Mouse (Mus musculus): ENCODE data around the gene Arap1. TPM values are rescaled to one million over a fixed set of nuclear protein-coding genes. Genes with fewer than 3 reads are reported as not detected.

Gene Arap1
- polyA plus RNA-seq, 1 experiment from 2014 or later, result 10.6 TPM

- Histone ChIP-seq H3K36me3 (replicated peaks) (no peaks in the 10 kb centered on the region), H3K4me2 (no peak overlapping the region), H3K9ac (no peak overlapping the region), H3K9me3 (no peaks in the 10 kb centered on the region), H3K4me1 (peaks cover 13% of the 10 kb centered on the region), H3K27me3 (replicated peaks) (peaks cover 11% of the 10 kb centered on the region), H3K27ac (no peak overlapping the region), H3K4me3 (no peak overlapping the region)
- ATAC-seq (replicated peaks), result 0 out of 2 replicates have a peak, but pooled peaks have one; percentile 48
- 24% methylated on average over 2 of the region's 2 CpGs for WGBS
These were observed 2.0 kb downstream of the Arap1 start for GRCm38 (mm10) chr7:101349861-101350260.

- Histone ChIP-seq H3K4me1 (peaks cover 13% of the 10 kb centered on the region), H3K27ac (no peak overlapping the region), H3K4me3 (no peak overlapping the region), H3K36me3 (replicated peaks) (no peaks in the 10 kb centered on the region), H3K9me3 (no peaks in the 10 kb centered on the region), H3K27me3 (replicated peaks) (peaks cover 11% of the 10 kb centered on the region), H3K9ac (no peak overlapping the region), H3K4me2 (no peak overlapping the region)
- 88% methylated on average over 4 of the region's 4 CpGs for WGBS
- ATAC-seq (replicated peaks), result no peak
These were observed 4.5 kb downstream of the Arap1 start for GRCm38 (mm10) chr7:101352404-101352803.

- Histone ChIP-seq H3K4me1 (no peaks in the 10 kb centered on the region), H3K4me2 (no peak overlapping the region), H3K27me3 (replicated peaks) (no peaks in the 10 kb centered on the region; the same call in 1 of the 2 replicates), H3K9me3 (no peaks in the 10 kb centered on the region), H3K4me3 (no peak overlapping the region), H3K9ac (no peak overlapping the region), H3K27ac (no peak overlapping the region), H3K36me3 (replicated peaks) (no peaks in the 10 kb centered on the region)
- ATAC-seq (replicated peaks), result no peak
- 82% methylated on average over 5 of the region's 5 CpGs for WGBS
These were observed 6.6 kb downstream of the Arap1 start for GRCm38 (mm10) chr7:101354423-101354822.

GRCm38 (mm10) chr7:101355551-101356100 is 7.8 kb downstream of the Arap1 start:
- no peak overlapping the region for H3K4me2 ChIP-seq
- no peaks in the 10 kb centered on the region for H3K36me3 ChIP-seq (replicated peaks)
- WGBS, result 90% methylated on average over 6 of the region's 6 CpGs
- H3K27me3 ChIP-seq (replicated peaks), result no peaks in the 10 kb centered on the region
- H3K4me1 ChIP-seq, result no peaks in the 10 kb centered on the region
- no peak for ATAC-seq (replicated peaks)
- no peak overlapping the region for H3K27ac ChIP-seq
- no peak overlapping the region for H3K4me3 ChIP-seq
- H3K9me3 ChIP-seq, result no peaks in the 10 kb centered on the region
- H3K9ac ChIP-seq, result no peak overlapping the region

GRCm38 (mm10) chr7:101356868-101357267 is 9.0 kb downstream of the Arap1 start:
- H3K4me1 ChIP-seq, result no peaks in the 10 kb centered on the region
- no peak overlapping the region for H3K9ac ChIP-seq
- no peak overlapping the region for H3K27ac ChIP-seq
- WGBS, result 65% methylated on average over 3 of the region's 3 CpGs
- no peaks in the 10 kb centered on the region for H3K27me3 ChIP-seq (replicated peaks)
- no peak for ATAC-seq (replicated peaks)
- H3K36me3 ChIP-seq (replicated peaks), result no peaks in the 10 kb centered on the region
- no peak overlapping the region for H3K4me3 ChIP-seq
- H3K4me2 ChIP-seq, result no peak overlapping the region
- no peaks in the 10 kb centered on the region for H3K9me3 ChIP-seq

GRCm38 (mm10) chr7:101360406-101360805 is 12.5 kb downstream of the Arap1 start:
- no peak for ATAC-seq (replicated peaks)
- Histone ChIP-seq H3K9ac (no peak overlapping the region), H3K4me2 (no peak overlapping the region), H3K9me3 (no peaks in the 10 kb centered on the region), H3K4me3 (no peak overlapping the region), H3K4me1 (no peaks in the 10 kb centered on the region), H3K36me3 (replicated peaks) (no peaks in the 10 kb centered on the region), H3K27me3 (replicated peaks) (no peaks in the 10 kb centered on the region), H3K27ac (no peak overlapping the region)
- 70% methylated on average over 3 of the region's 3 CpGs for WGBS

GRCm38 (mm10) chr7:101361021-101361420 is 13.2 kb downstream of the Arap1 start:
- WGBS, result 88% methylated on average over 4 of the region's 4 CpGs
- Histone ChIP-seq H3K9ac (no peak overlapping the region), H3K4me1 (no peaks in the 10 kb centered on the region), H3K4me2 (no peak overlapping the region), H3K4me3 (no peak overlapping the region), H3K9me3 (no peaks in the 10 kb centered on the region), H3K36me3 (replicated peaks) (no peaks in the 10 kb centered on the region), H3K27me3 (replicated peaks) (no peaks in the 10 kb centered on the region), H3K27ac (no peak overlapping the region)
- ATAC-seq (replicated peaks), result no peak

- H3K27ac ChIP-seq, result no peak overlapping the region
- ATAC-seq (replicated peaks), result no peak
- no peaks in the 10 kb centered on the region for H3K36me3 ChIP-seq (replicated peaks)
- no peaks in the 10 kb centered on the region for H3K4me1 ChIP-seq
- H3K27me3 ChIP-seq (replicated peaks), result no peaks in the 10 kb centered on the region
- H3K9ac ChIP-seq, result no peak overlapping the region
- no peaks in the 10 kb centered on the region for H3K9me3 ChIP-seq
- no peak overlapping the region for H3K4me2 ChIP-seq
- no peak overlapping the region for H3K4me3 ChIP-seq
- 64% methylated on average over 4 of the region's 4 CpGs for whole genome bisulfite sequencing
These were observed 13.9 kb downstream of the Arap1 start for GRCm38 (mm10) chr7:101361767-101362166.

GRCm38 (mm10) chr7:101362791-101363191 is 14.9 kb downstream of the Arap1 start:
- Histone ChIP-seq H3K27me3 (replicated peaks) (no peaks in the 10 kb centered on the region), H3K4me2 (no peak overlapping the region), H3K4me3 (no peak overlapping the region), H3K9me3 (no peaks in the 10 kb centered on the region), H3K36me3 (replicated peaks) (no peaks in the 10 kb centered on the region), H3K9ac (no peak overlapping the region), H3K27ac (no peak overlapping the region), H3K4me1 (no peaks in the 10 kb centered on the region)
- 88% methylated on average over 5 of the region's 5 CpGs for WGBS
- ATAC-seq (replicated peaks), result no peak

- H3K4me3 ChIP-seq, result no peak overlapping the region
- no peak overlapping the region for H3K27ac ChIP-seq
- WGBS, result 83% methylated on average over 5 of the region's 5 CpGs
- H3K4me2 ChIP-seq, result no peak overlapping the region
- ATAC-seq (replicated peaks), result no peak
- no peaks in the 10 kb centered on the region for H3K27me3 ChIP-seq (replicated peaks)
- H3K9me3 ChIP-seq, result no peaks in the 10 kb centered on the region
- no peaks in the 10 kb centered on the region for H3K36me3 ChIP-seq (replicated peaks)
- H3K9ac ChIP-seq, result no peak overlapping the region
- no peaks in the 10 kb centered on the region for H3K4me1 ChIP-seq
These were observed 16.0 kb downstream of the Arap1 start for GRCm38 (mm10) chr7:101363914-101364313.

- H3K27ac ChIP-seq, result no peak overlapping the region
- H3K27me3 ChIP-seq (replicated peaks), result no peaks in the 10 kb centered on the region
- no peaks in the 10 kb centered on the region for H3K9me3 ChIP-seq
- H3K4me3 ChIP-seq, result no peak overlapping the region
- 68% methylated on average over 11 of the region's 11 CpGs for WGBS
- H3K36me3 ChIP-seq (replicated peaks), result no peaks in the 10 kb centered on the region
- H3K9ac ChIP-seq, result no peak overlapping the region
- ATAC-seq (replicated peaks), result no peak
- H3K4me2 ChIP-seq, result no peak overlapping the region
- H3K4me1 ChIP-seq, result no peaks in the 10 kb centered on the region
These were observed 20.3 kb downstream of the Arap1 start for GRCm38 (mm10) chr7:101367901-101368852.

GRCm38 (mm10) chr7:101369666-101370065 is 21.8 kb downstream of the Arap1 start:
- 78% methylated on average over 7 of the region's 7 CpGs for WGBS
- ATAC-seq (replicated peaks), result no peak

More at GRCm38 (mm10) chr7:101369666-101370065, 21.8 kb downstream of the Arap1 start:
- peaks cover 5% of the 10 kb centered on the region; the same call in 1 of the 2 replicates for H3K4me1 ChIP-seq
- no peaks in the 10 kb centered on the region for H3K27me3 ChIP-seq (replicated peaks)
- H3K36me3 ChIP-seq (replicated peaks), result no peaks in the 10 kb centered on the region
- H3K9me3 ChIP-seq, result no peaks in the 10 kb centered on the region
- H3K4me3 ChIP-seq, result no peak overlapping the region
- no peak overlapping the region for H3K4me2 ChIP-seq
- no peak overlapping the region for H3K9ac ChIP-seq
- H3K27ac ChIP-seq, result no peak overlapping the region
